Mouse (Mus musculus): ENCODE data around the gene Vwa8.

DNA sequence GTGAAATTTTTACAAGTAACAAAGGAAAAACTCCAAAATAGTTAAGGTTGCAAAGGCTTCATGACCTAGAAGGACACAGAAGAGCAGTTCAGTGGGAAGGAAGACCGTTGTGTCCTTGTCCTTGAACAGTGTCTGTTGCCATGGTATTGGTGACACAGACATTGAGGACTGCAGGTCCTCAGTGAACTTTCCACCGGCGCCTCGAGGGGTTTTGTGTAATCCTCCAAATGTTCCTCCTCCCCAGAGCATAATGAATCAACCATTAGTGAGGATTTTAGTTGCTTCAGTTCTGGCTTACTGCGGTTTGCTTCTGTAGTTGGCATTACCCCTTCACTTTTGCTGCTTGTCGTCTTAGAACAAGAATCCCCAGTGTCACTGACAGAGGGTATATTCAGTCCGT lies 172.9 kb downstream of the Vwa8 start:
- TF ChIP-seq EP300 (IDR thresholded peaks at IDR 0.05) (no peak), CTCF (IDR thresholded peaks at IDR 0.05) (no peak)
